ENCODE assay signal across 8 mouse cellular contexts in the genomic region with DNA sequence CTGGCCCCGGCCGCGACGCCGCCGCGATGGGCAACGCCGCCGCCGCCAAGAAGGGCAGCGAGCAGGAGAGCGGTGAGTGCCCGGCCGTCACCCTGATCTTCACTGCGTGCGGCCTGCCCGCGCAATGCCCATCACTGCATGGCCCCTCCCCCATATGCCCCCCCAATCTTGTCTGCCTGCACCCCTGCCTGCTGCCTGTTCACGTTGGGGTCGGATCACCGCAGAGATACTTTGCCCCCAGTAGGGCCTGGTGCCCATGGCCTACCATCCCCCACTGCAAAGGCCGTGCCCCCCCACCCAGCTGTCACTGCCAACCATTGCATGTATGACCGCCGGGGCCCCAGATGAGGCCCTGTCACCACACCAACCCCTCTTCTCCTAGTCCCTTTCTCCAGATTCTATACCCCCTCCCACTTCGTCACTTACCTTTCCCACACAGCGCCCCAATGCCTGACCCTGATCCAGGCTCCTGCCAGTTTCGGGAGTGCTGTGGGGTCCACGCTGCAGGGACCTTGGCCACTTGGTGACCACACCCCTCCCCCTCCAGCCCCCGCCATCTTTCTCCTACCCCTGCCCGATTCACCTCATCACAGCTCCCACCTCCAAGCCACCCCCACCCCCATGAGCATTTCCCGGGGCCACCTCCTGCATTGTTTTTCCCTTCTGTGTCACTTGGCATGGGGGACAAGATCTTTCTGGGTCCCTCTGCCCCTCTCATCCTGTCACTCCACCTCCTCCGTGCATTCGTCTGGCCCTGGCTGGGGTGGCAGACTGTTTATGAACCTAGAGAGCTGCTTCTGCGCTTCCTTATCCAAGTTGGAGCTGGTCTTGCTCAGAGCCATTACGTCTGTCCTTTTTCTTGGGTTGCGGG. TPM values are rescaled to one million over a fixed set of nuclear protein-coding genes. Genes with fewer than 3 reads are reported as not detected.
A peak's percentile ranks its signal among the peaks of the same experiment; 100 is the strongest.
DNase-seq lines count a peak whose midpoint lies in the region; ATAC-seq and TF ChIP-seq lines count a peak whose summit lies in the region.

No protein-coding gene starts in this region.

- peaks cover 12% of the 10 kb centered on the region for H3K36me3 ChIP-seq in heart, embryonic 11.5 days (ENCODE audit: control insufficient read depth, insufficient read depth, low read length)
- H3K36me3 ChIP-seq in ES-E14 (ENCODE audit: control insufficient read depth, insufficient read depth, low read length, poor library complexity, severe bottlenecking) = peaks cover 8% of the 10 kb centered on the region
- H3K36me3 ChIP-seq in hindbrain, embryonic 11.5 days (ENCODE audit: control insufficient read depth, insufficient read depth, low read length) = 0 out of 2 replicates have a peak, but pooled peaks cover 2% of the 10 kb centered on the region
- peaks cover 11% of the 10 kb centered on the region for H3K36me3 ChIP-seq in lung, embryonic 16.5 days (ENCODE audit: control insufficient read depth, insufficient read depth, low read length)
- H3K36me3 ChIP-seq in testis, adult 2 months (ENCODE audit: control insufficient read depth, insufficient read depth, low read length) = no peaks in the 10 kb centered on the region

- H3K4me2 ChIP-seq in heart, embryonic 11.5 days = peak overlapping the region; percentile 90
- H3K4me2 ChIP-seq in hindbrain, embryonic 11.5 days (replicated peaks; ENCODE audit: low read depth, low read length) = peak overlapping the region; percentile 91
- H3K4me2 ChIP-seq in lung, embryonic 16.5 days (ENCODE audit: low read depth, low read length) = peak overlapping the region; percentile 79

- peak overlapping the region; percentile 68 for H3K27ac ChIP-seq in heart, embryonic 11.5 days (ENCODE audit: low read depth, low read length)
- no peak overlapping the region for H3K27ac ChIP-seq in ES-E14 (ENCODE audit: insufficient read depth, low read depth, low read length, poor library complexity, severe bottlenecking)
- peak overlapping the region; percentile 78 for H3K27ac ChIP-seq in hindbrain, embryonic 11.5 days (ENCODE audit: low read depth, low read length)
- peak overlapping the region; percentile 68 for H3K27ac ChIP-seq in lung, embryonic 16.5 days (ENCODE audit: low read length)
- peak overlapping the region; percentile 39; the same call in 1 of the 2 replicates for H3K27ac ChIP-seq in testis, adult 2 months (ENCODE audit: control insufficient read depth, insufficient read depth, low read depth, low read length)

- peak overlapping the region; percentile 88 for H3K9ac ChIP-seq in heart, embryonic 11.5 days (ENCODE audit: low read depth, low read length)
- H3K9ac ChIP-seq in ES-E14 (ENCODE audit: insufficient read depth, low read depth, low read length, poor library complexity, severe bottlenecking) = peak overlapping the region; percentile 77
- peak overlapping the region; percentile 92 for H3K9ac ChIP-seq in hindbrain, embryonic 11.5 days (ENCODE audit: low read depth, low read length)
- peak overlapping the region; percentile 88 for H3K9ac ChIP-seq in lung, embryonic 16.5 days (ENCODE audit: low read length)

- H3K4me3 ChIP-seq in heart, embryonic 11.5 days (ENCODE audit: low read depth, low read length) = peak overlapping the region; percentile 98
- peak overlapping the region; percentile 88 to 94 for H3K4me3 ChIP-seq in ES-E14 (ENCODE audit: insufficient read depth in 1 of 2, low read depth in 1 of 2, low read length in 2 of 2, poor library complexity in 1 of 2, severe bottlenecking in 1 of 2)
- H3K4me3 ChIP-seq in hindbrain, embryonic 11.5 days (ENCODE audit: low read depth, low read length) = peak overlapping the region; percentile 92
- peak overlapping the region; percentile 86 for H3K4me3 ChIP-seq in lung, embryonic 16.5 days (ENCODE audit: low read length)
- peak overlapping the region; percentile 89 for H3K4me3 ChIP-seq in testis, adult 2 months (ENCODE audit: control insufficient read depth, low read depth, low read length)

- no peaks in the 10 kb centered on the region for H3K27me3 ChIP-seq in heart, embryonic 11.5 days (ENCODE audit: control insufficient read depth, insufficient read depth, low read length)
- no peaks in the 10 kb centered on the region for H3K27me3 ChIP-seq in hindbrain, embryonic 11.5 days (ENCODE audit: control insufficient read depth, insufficient read depth, low read length)
- H3K27me3 ChIP-seq in lung, embryonic 16.5 days (ENCODE audit: control insufficient read depth, insufficient read depth, low read depth, low read length) = no peaks in the 10 kb centered on the region
- H3K27me3 ChIP-seq in testis, adult 2 months (ENCODE audit: control insufficient read depth, insufficient read depth, low read length) = no peaks in the 10 kb centered on the region

- H3K9me3 ChIP-seq in heart, embryonic 11.5 days (replicated peaks; ENCODE audit: control insufficient read depth, low read length) = no peaks in the 10 kb centered on the region
- H3K9me3 ChIP-seq in ES-E14 (ENCODE audit: control insufficient read depth, insufficient read depth, low read depth, low read length) = no peaks in the 10 kb centered on the region
- H3K9me3 ChIP-seq in hindbrain, embryonic 11.5 days (ENCODE audit: control insufficient read depth, low read length) = no peaks in the 10 kb centered on the region
- no peaks in the 10 kb centered on the region for H3K9me3 ChIP-seq in lung, embryonic 16.5 days (ENCODE audit: control insufficient read depth, low read length)

- WGBS in heart, embryonic 11.5 days (ENCODE audit: insufficient replicate concordance) = 4% methylated on average over 29 of the region's 37 CpGs
- WGBS in hindbrain, embryonic 11.5 days = 6% methylated on average over 35 of the region's 37 CpGs
- 2% methylated on average over 32 of the region's 37 CpGs for WGBS in lung, embryonic 16.5 days

- TF ChIP-seq POLR2A in testis, adult 2 months (IDR thresholded peaks at IDR 0.05; ENCODE audit: control insufficient read depth, low read depth, low read length) = no peak

- DNase-seq in heart, postnatal 36 days = no peak
- DNase-seq in ES-E14 (ENCODE audit: low read depth, low spot score) = no peak
- DNase-seq in cerebellum, adult 9-11 months = peak; percentile 75
- no peak for DNase-seq in hindbrain, embryonic 11.5 days (ENCODE audit: low spot score)
- DNase-seq in layer of hippocampus, adult 9-10 months (ENCODE audit: low spot score) = no peak

- no peak for TF ChIP-seq CTCF in testis, adult 2 months (IDR thresholded peaks at IDR 0.05; ENCODE audit: control insufficient read depth, insufficient read depth, insufficient replicate concordance, low read depth, low read length)

- ATAC-seq in heart, embryonic 11.5 days (replicated peaks; ENCODE audit: insufficient number of reproducible peaks, low FRiP score, low TSS enrichment) = peak; percentile 18; the same call in 1 of the 2 replicates
- no peak for ATAC-seq in hindbrain, embryonic 11.5 days (ENCODE audit: low FRiP score)
- ATAC-seq in lung, embryonic 16.5 days (ENCODE audit: low read depth) = peak; percentile 20; the same call in 1 of the 2 replicates

- in situ Hi-C loops in ES-E14 (cut with MboI; ENCODE audit: low sequenced_read_pairs in 2 of 2, unreplicated experiment in 2 of 2) = no loop called here

- intact Hi-C loops in heart, postnatal 36 days (cut with DNase I) = no loop called here

- H3K4me1 ChIP-seq in heart, embryonic 11.5 days (ENCODE audit: control insufficient read depth, insufficient read depth, low read length) = peaks cover 34% of the 10 kb centered on the region
- H3K4me1 ChIP-seq in ES-E14 (ENCODE audit: control insufficient read depth in 2 of 2, insufficient read depth in 2 of 2, low read length in 2 of 2, poor library complexity in 1 of 2) = peaks cover 2 to 10% of the 10 kb centered on the region in 2 experiments; a peak in 1 of 4 replicates
- H3K4me1 ChIP-seq in hindbrain, embryonic 11.5 days (replicated peaks; ENCODE audit: control insufficient read depth, insufficient read depth, low read length) = peaks cover 4% of the 10 kb centered on the region; the same call in 1 of the 2 replicates
- peaks cover 30% of the 10 kb centered on the region for H3K4me1 ChIP-seq in lung, embryonic 16.5 days (replicated peaks; ENCODE audit: control insufficient read depth, insufficient read depth, low read length)
- peaks cover 24% of the 10 kb centered on the region for H3K4me1 ChIP-seq in testis, adult 2 months (ENCODE audit: control insufficient read depth, insufficient read depth, low read length)

RNA-seq across cellular contexts. Expression of gene Prkaca, which starts 0.6 kb away (rescaled TPM):
- 136 and 139 TPM in 2 replicates for polyA plus RNA-seq in heart, embryonic 11.5 days (2014; fragmentation: Nextera tagmentation; extraction: Ambion mirVana)
- 100 to 1,000 TPM; 336 to 360 TPM for total RNA-seq in heart, postnatal 36 days (2021)
- total RNA-seq in ES-E14 (2012; rRNA removed) = 19.4 and 31.4 TPM in 2 replicates
- 139 TPM in 2 replicates for polyA plus RNA-seq in hindbrain, embryonic 11.5 days (2014; fragmentation: Nextera tagmentation; extraction: Ambion mirVana)
- 103 and 133 TPM in 2 replicates for polyA plus RNA-seq in lung, embryonic 16.5 days (2015; fragmentation: Nextera tagmentation; extraction: Ambion mirVana)
- 101 and 103 TPM in 2 replicates for polyA plus RNA-seq in testis, adult 2 months (2012; rRNA removed)

RNA-seq across cellular contexts. Expression of gene Asf1b, which starts 18.1 kb away (rescaled TPM):
- polyA plus RNA-seq in heart, embryonic 11.5 days (2014; fragmentation: Nextera tagmentation; extraction: Ambion mirVana) = 69.4 and 72.2 TPM in 2 replicates
- 1 to 10 TPM; 1.2 to 2.4 TPM for total RNA-seq in heart, postnatal 36 days (2021)
- total RNA-seq in ES-E14 (2012; rRNA removed) = 30.3 and 43.3 TPM in 2 replicates
- 79.5 and 80.6 TPM in 2 replicates for polyA plus RNA-seq in hindbrain, embryonic 11.5 days (2014; fragmentation: Nextera tagmentation; extraction: Ambion mirVana)
- polyA plus RNA-seq in lung, embryonic 16.5 days (2015; fragmentation: Nextera tagmentation; extraction: Ambion mirVana) = 76.7 and 82.8 TPM in 2 replicates
- polyA plus RNA-seq in testis, adult 2 months (2012; rRNA removed) = 65.0 and 73.8 TPM in 2 replicates

RNA-seq across cellular contexts. Expression of gene Gm10644, which starts 18.4 kb away (rescaled TPM):
- polyA plus RNA-seq in heart, embryonic 11.5 days (2014; fragmentation: Nextera tagmentation; extraction: Ambion mirVana) = 0.58 and 0.76 TPM in 2 replicates
- total RNA-seq in heart, postnatal 36 days (2021) = under 1 TPM; 0.92 to 0.95 TPM
- total RNA-seq in ES-E14 (2012; rRNA removed) = 1.8 and 3.1 TPM in 2 replicates
- polyA plus RNA-seq in hindbrain, embryonic 11.5 days (2014; fragmentation: Nextera tagmentation; extraction: Ambion mirVana) = 0.93 and 1.2 TPM in 2 replicates
- polyA plus RNA-seq in lung, embryonic 16.5 days (2015; fragmentation: Nextera tagmentation; extraction: Ambion mirVana) = 0.69 and 1.1 TPM in 2 replicates
- 14.9 and 15.2 TPM in 2 replicates for polyA plus RNA-seq in testis, adult 2 months (2012; rRNA removed)

RNA-seq across cellular contexts. Expression of gene Samd1, which starts 24.1 kb away (rescaled TPM):
- polyA plus RNA-seq in heart, embryonic 11.5 days (2014; fragmentation: Nextera tagmentation; extraction: Ambion mirVana) = 8.1 and 10.1 TPM in 2 replicates
- total RNA-seq in heart, postnatal 36 days (2021) = 10 to 100 TPM; 27.3 to 33.1 TPM
- 125 and 191 TPM in 2 replicates for total RNA-seq in ES-E14 (2012; rRNA removed)
- 15.1 and 17.0 TPM in 2 replicates for polyA plus RNA-seq in hindbrain, embryonic 11.5 days (2014; fragmentation: Nextera tagmentation; extraction: Ambion mirVana)
- 8.4 and 11.0 TPM in 2 replicates for polyA plus RNA-seq in lung, embryonic 16.5 days (2015; fragmentation: Nextera tagmentation; extraction: Ambion mirVana)
- 13.7 and 15.3 TPM in 2 replicates for polyA plus RNA-seq in testis, adult 2 months (2012; rRNA removed)

RNA-seq across cellular contexts. Expression of gene 1700067K01Rik, which starts 27.9 kb away (rescaled TPM):
- 0.42 and 0.52 TPM in 2 replicates for polyA plus RNA-seq in heart, embryonic 11.5 days (2014; fragmentation: Nextera tagmentation; extraction: Ambion mirVana)
- not detected for total RNA-seq in heart, postnatal 36 days (2021)
- total RNA-seq in ES-E14 (2012; rRNA removed) = 1.2 and 1.8 TPM in 2 replicates
- polyA plus RNA-seq in hindbrain, embryonic 11.5 days (2014; fragmentation: Nextera tagmentation; extraction: Ambion mirVana) = 0.80 and 0.93 TPM in 2 replicates
- polyA plus RNA-seq in lung, embryonic 16.5 days (2015; fragmentation: Nextera tagmentation; extraction: Ambion mirVana) = 0.55 and 1.1 TPM in 2 replicates
- 38.1 and 43.2 TPM in 2 replicates for polyA plus RNA-seq in testis, adult 2 months (2012; rRNA removed)
